Mouse (Mus musculus): ENCODE measurements around the gene Ss18l2. TPM values are rescaled to one million over a fixed set of nuclear protein-coding genes. Genes with fewer than 3 reads are reported as not detected.

Ss18l2 gene
- polyA plus RNA-seq (2017; shearing (Covaris generic)): 18.1 TPM

DNA sequence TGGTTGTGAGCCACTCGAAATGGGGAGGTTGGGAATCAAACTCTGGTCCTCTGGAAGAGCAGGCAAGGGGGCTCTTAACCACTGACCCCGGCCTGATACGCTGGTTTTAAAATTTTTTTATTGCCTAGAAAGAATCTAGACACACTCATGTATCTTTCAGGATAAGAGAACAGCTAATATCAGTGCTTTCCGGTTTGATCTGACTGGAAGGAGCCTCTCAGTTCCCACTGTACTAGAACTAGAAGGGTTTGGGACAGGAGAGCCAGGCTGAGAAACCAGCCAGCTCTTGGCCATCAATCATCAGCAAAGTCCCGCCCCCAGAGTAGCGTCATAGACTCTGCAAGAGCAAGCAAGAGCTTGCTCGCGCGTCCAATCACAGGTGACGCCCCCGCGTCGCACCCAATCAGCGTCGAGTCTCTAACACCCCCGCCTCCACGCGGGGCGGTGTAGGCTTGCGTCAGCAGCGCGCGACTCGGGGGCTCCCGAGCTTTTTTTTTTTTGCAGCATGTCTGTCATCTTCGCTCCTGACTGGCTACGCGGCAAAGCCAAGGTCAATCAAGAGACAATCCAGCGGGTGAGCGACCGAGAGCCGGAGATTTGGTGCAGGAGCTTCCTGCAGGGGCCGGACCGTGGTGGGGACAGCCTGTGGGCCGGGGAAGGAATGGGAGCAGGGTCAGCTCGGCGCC, at the start of gene Ss18l2:
Gene Ss18l2 (plus strand): TSS at position 432 of the 686 bp plus-strand sequence.

DNA sequence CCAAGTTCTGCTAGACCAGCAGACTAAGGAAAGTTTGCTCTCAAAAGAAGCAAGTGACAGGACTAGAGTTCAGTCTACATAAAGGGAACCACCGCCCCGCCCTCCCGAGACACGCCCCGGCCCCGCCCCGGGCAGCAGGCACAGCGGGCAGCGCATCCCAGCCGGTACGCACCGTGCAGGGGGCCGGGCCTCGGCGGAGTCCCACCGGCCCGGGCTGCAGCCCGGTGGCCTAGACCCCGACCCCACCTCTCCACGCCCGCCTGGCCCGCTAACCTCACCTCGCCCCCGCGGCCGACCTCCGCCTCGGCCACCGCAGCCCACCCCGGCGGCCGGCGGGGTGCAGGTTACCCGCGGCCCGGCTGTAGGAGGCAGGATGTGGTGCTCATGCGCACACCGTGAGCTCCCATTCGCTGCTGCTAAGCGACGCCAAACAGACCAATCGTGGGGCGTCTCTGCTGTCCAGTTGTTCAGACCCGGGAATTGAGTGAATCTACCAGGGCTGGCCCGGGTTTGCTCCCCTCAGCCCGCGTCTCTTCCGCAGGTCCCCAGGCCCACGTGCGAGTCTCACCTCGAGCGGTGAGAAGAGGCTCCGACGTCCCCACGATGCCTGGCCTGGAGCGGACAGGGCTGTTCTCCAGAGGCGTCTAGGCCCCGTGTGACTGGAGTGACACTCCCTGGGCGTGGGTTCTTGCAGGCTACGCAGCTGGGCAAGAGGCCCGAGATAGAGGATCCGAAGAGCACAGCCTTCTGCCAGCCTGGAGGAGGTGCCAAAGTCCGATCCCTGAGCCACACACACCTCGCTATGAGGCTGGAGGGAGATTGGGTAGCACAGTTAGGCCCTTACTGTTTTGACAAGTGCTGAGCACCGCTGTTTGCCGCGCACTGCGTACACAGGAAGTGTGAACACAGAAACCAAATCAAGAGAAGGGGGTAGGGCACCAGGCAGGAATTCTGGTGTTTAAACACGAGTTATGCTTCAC, 5.2 kb upstream of the Ss18l2 start, which contains the start of gene Sec22c:
Gene Sec22c (minus strand): TSS at position 845 of the 980 bp plus-strand sequence.

DNA sequence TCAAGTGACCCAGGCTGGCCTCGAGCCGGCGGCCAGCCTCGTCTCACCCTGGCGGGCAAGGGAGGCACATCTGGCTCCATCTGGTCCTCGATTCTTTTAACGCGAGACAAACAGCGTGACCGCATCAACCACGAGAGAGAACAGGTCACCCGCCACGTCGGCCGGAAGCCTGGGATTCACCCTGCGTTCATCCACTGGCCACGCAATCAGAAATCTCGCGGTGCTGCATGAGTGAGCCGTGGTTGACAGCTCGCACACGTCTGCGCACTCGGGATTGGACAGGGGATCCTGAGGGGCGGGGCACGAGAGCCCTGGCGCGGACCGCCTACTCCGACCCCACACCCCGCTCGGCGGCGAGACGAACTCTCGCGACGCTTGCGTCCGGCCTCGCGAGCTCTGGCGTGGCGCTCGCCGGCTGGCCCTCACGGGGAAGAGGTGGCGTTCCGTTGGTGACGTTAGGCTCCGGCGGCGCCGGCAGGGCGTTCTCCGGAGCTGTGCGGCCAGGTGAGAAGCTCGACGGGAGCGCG, 8.7 kb downstream of the Ss18l2 start, which contains the start of gene Nktr:
Gene Nktr (plus strand): TSS at position 378 of the 527 bp plus-strand sequence.

DNA sequence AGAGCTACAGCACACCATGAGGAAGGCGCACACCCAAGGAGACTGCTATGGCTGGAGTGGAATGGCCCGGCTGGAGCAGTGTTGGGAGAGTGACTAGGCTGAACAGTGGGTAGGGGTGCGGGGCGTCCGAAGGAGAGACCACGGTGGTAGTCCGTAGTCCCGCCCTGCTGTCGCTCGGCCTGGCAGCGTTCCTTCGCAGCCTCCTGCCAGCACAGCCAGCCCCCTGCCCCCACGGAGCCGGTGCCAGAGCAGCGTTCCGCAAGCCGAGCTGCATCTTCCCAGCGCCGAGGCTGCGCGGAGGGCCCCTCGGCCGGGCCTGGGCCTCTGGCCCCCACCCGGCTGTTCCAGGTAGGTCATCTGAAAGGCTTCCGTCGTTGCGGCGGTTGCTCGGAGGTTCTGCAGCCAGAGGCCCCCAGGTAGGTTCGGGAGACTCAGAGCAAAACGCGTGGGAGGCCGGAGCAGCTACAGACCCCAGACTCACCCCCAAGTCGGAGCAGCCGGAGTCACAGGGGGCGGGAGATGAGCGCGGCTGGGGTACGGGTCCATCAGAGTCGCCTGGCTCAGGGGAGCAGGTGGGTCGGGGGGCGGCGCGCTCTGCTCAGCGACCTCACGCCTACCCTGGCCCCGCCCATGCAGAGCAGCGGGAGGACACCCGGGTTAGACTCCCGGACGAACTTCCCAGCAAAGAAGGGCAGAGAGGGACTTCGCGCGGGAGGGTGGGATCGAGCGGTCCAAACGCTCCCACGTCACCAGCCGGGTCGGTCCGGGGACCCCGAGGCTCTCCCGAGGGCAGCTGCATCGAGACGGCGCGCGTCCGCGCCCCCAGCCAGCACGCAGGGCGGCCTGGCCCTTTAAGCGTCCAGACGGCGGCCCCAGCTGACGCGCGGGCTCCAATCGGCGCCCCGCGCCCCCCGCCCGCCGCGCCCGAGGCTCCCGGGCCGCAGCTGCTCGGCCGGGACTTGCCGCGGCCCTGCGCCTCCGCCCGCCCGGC, 49.3 kb downstream of the Ss18l2 start, which contains the start of gene Zfp651:
Gene Zfp651 (plus strand): TSS at position 240 of the 991 bp plus-strand sequence.

Other genes with a start within 250 kb of the Ss18l2 start
- not detected for gene Cck, start 214.6 kb upstream of the Ss18l2 start, polyA plus RNA-seq (2017; shearing (Covaris generic))
- not detected for gene Lyzl4, start 68.2 kb upstream of the Ss18l2 start, polyA plus RNA-seq (2017; shearing (Covaris generic))
- 21.9 TPM for gene Vipr1, start 67.6 kb upstream of the Ss18l2 start, polyA plus RNA-seq (2017; shearing (Covaris generic))
- gene Sec22c, start 4.8 kb upstream of the Ss18l2 start, polyA plus RNA-seq (2017; shearing (Covaris generic)): 19.0 TPM
- 165 TPM for gene Nktr, start 8.8 kb downstream of the Ss18l2 start, polyA plus RNA-seq (2017; shearing (Covaris generic))
- gene Zfp651, start 49.0 kb downstream of the Ss18l2 start, polyA plus RNA-seq (2017; shearing (Covaris generic)): 0.35 TPM
- not detected for gene Klhl40, start 67.3 kb downstream of the Ss18l2 start, polyA plus RNA-seq (2017; shearing (Covaris generic))
- gene Hhatl, start 82.2 kb downstream of the Ss18l2 start, polyA plus RNA-seq (2017; shearing (Covaris generic)): not detected
- not detected for gene Ccdc13, start 129.1 kb downstream of the Ss18l2 start, polyA plus RNA-seq (2017; shearing (Covaris generic))
- 110 TPM for gene Higd1a, start 148.0 kb downstream of the Ss18l2 start, polyA plus RNA-seq (2017; shearing (Covaris generic))
- not detected for gene Ackr2, start 188.0 kb downstream of the Ss18l2 start, polyA plus RNA-seq (2017; shearing (Covaris generic))
- gene Cyp8b1, start 206.0 kb downstream of the Ss18l2 start, polyA plus RNA-seq (2017; shearing (Covaris generic)): not detected
- gene Fam198a, start 240.7 kb downstream of the Ss18l2 start, polyA plus RNA-seq (2017; shearing (Covaris generic)): not detected

Data from effector memory CD4-positive, alpha-beta T cell, adult 5 months (primary cell).